Mouse (Mus musculus): ENCODE data around the gene Pou4f2.

DNA sequence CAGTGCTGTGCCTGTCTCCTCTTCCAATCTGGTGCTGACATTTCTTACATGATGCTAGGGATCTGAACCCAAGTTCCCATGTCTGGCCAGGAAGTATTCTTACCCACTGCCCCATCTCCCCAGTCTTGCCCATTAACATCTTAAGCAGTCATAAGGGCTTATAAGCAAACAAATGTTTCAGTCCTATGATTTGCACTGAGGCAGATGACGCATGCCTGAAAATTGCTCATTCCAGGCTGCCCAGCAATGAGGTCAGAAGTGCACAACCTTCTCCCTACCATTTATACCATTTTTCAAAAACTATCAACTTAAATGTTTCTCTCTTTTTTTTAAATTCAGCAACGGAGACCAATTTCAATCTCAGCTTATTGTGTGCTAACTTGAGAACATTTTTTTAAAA lies 27.5 kb upstream of the Pou4f2 start:
- TF ChIP-seq CTCF (IDR thresholded peaks at IDR 0.05; ENCODE audit: low read depth, low read length) = no peak
- TF ChIP-seq TAL1 (conservative IDR thresholded peaks at IDR 0.05; ENCODE audit: low read depth, low read length) = no peak
- no peak for TF ChIP-seq GATA2 (IDR thresholded peaks at IDR 0.05; ENCODE audit: borderline replicate concordance, low read depth, low read length)
- TF ChIP-seq GATA1 (IDR thresholded peaks at IDR 0.05; ENCODE audit: borderline replicate concordance, low read length) = no peak
- no peak for TF ChIP-seq POLR2AphosphoS5 (IDR thresholded peaks at IDR 0.05; ENCODE audit: insufficient replicate concordance, low read depth, low read length)
